Mouse (Mus musculus) MEL (cell line): ENCODE measurements at regions not wholly inside any gene's neighbourhood (a gene's known extent, or its start where the extent isn't known, plus 50 kb on each side); places are given as distances from the start of the nearest gene placed in this dataset.

Experiments used
- CTCF ChIP-seq, 3 experiments: IDR thresholded peaks in 2 of 3; conservative IDR thresholded peaks in 1 of 3; 2 replicates each; pipeline ENCODE4 v1.5.1; 2011 to 2012; ENCODE audit warnings: low read length in 3 of 3, low read depth in 2 of 3, mild to moderate bottlenecking in 2 of 3, improper control_type of control experiment in 1 of 3, inconsistent platforms in 1 of 3, mixed read lengths in 1 of 3, moderate library complexity in 1 of 3; ENCODE audit not compliant: control insufficient read depth in 1 of 3, insufficient read depth in 1 of 3, poor library complexity in 1 of 3, severe bottlenecking in 1 of 3
- EP300 ChIP-seq, 2 experiments: IDR thresholded peaks; 2 replicates each; pipeline ENCODE4 v1.6.1; 2011; ENCODE audit warnings: improper control_type of control experiment in 2 of 2, low read length in 2 of 2, low read depth in 1 of 2, mild to moderate bottlenecking in 1 of 2
- GABPA ChIP-seq: IDR thresholded peaks from 2 replicates; pipeline ENCODE4 v1.6.1; 2012; ENCODE audit warnings: low read depth, mild to moderate bottlenecking, inconsistent platforms, low read length, improper control_type of control experiment, moderate library complexity
- GATA1 ChIP-seq: IDR thresholded peaks from 2 replicates; pipeline ENCODE4 v1.6.1; 2011; ENCODE audit warnings: low read depth, low read length, improper control_type of control experiment
- HCFC1 ChIP-seq: IDR thresholded peaks from 2 replicates; pipeline ENCODE4 v1.6.1; 2012; ENCODE audit warnings: low read depth, mild to moderate bottlenecking, inconsistent platforms, low read length, improper control_type of control experiment, moderate library complexity
- RAD21 ChIP-seq: IDR thresholded peaks from 2 replicates; pipeline ENCODE4 v1.6.1; 2011; ENCODE audit warnings: mild to moderate bottlenecking, low read depth, low read length, improper control_type of control experiment
- SIN3A ChIP-seq: IDR thresholded peaks from 2 replicates; pipeline ENCODE4 v1.6.1; 2012; ENCODE audit warnings: low read length, improper control_type of control experiment, inconsistent platforms
- ZC3H11A ChIP-seq: IDR thresholded peaks from 2 replicates; pipeline ENCODE4 v1.6.1; 2012; ENCODE audit warnings: low read depth, mild to moderate bottlenecking, inconsistent platforms, low read length, improper control_type of control experiment
- ZMIZ1 ChIP-seq: IDR thresholded peaks from 2 replicates; pipeline ENCODE4 v1.6.1; 2012; ENCODE audit warnings: low read depth, mild to moderate bottlenecking, inconsistent platforms, low read length, improper control_type of control experiment, moderate library complexity

DNA sequence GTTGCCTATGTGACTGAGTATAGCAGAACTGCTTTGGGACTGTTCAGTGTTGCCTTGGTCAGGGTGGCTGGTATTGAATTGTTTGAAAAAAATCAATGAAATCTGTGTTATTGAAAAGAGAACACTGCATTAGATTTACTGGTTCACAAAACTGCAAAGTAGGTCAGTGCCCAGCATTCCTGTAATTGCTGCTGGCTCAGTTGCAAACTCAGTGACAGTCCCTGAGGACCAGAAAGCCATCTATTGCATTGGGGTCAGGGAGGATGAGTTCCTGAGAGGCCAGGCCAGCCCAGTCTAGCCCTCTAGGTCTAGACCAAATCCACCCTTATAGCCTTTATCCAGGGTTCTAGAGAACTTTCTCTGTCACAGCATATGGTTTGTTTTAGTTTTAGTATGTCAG, 63.9 kb upstream of the Cttnbp2 start:
- TF ChIP-seq SIN3A (no peak), CTCF (IDR thresholded peaks at IDR 0.05 in 2 of 3, conservative IDR thresholded peaks at IDR 0.05 in 1 of 3; ENCODE audit: control insufficient read depth in 1 of 3, insufficient read depth in 1 of 3, low read depth in 2 of 3, low read length in 3 of 3, poor library complexity in 1 of 3, severe bottlenecking in 1 of 3) (no peak), GATA1 (no peak), EP300 (IDR thresholded peaks at IDR 0.05; ENCODE audit: low read depth in 1 of 2, low read length in 2 of 2) (no peak), GABPA (no peak), ZMIZ1 (no peak), RAD21 (no peak), ZC3H11A (no peak), HCFC1 (no peak)
